Mouse (Mus musculus): ENCODE data around the gene Afdn. TPM values are rescaled to one million over a fixed set of nuclear protein-coding genes. Genes with fewer than 3 reads are reported as not detected.

Afdn gene
- polyA plus RNA-seq, 1 experiment from 2014 or later = 110 TPM

DNA sequence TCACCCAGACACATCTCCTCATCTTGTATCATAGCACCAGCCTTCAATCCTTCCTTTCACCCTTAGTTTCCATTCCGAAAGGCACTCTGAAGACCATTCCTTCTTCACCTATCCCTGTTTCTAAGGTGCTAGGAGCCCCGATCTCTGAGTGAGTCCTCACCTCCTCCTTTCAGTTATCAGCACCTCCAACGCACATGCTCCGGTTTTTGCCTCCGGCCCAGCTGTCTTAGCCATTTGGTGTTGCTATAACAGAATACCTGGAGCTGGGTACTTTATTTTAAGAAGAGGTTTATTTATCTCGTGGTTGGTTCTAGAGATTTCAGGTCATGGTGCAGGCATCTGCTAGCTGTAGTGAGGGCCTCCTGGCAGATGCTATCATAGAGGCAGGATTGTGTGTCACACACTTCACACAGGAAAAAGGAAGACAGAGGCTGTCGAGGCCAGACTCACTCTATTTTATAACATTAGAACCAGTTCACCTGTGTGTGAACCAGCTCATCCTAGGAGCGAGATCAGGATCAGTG lies 33.4 kb upstream of the Afdn start:
- DNase-seq (ENCODE audit: low spot score) = no peak
- no peak overlapping the region for H3K4me3 ChIP-seq
- peaks cover 27% of the 10 kb centered on the region for H3K4me1 ChIP-seq
- no peaks in the 10 kb centered on the region for H3K27me3 ChIP-seq (ENCODE audit: insufficient read depth, poor library complexity, severe bottlenecking)
- 85% methylated on average over 8 of the region's 8 CpGs for WGBS
- no peaks in the 10 kb centered on the region for H3K9me3 ChIP-seq
- H3K36me3 ChIP-seq = no peaks in the 10 kb centered on the region
- H3K27ac ChIP-seq = no peak overlapping the region

DNA sequence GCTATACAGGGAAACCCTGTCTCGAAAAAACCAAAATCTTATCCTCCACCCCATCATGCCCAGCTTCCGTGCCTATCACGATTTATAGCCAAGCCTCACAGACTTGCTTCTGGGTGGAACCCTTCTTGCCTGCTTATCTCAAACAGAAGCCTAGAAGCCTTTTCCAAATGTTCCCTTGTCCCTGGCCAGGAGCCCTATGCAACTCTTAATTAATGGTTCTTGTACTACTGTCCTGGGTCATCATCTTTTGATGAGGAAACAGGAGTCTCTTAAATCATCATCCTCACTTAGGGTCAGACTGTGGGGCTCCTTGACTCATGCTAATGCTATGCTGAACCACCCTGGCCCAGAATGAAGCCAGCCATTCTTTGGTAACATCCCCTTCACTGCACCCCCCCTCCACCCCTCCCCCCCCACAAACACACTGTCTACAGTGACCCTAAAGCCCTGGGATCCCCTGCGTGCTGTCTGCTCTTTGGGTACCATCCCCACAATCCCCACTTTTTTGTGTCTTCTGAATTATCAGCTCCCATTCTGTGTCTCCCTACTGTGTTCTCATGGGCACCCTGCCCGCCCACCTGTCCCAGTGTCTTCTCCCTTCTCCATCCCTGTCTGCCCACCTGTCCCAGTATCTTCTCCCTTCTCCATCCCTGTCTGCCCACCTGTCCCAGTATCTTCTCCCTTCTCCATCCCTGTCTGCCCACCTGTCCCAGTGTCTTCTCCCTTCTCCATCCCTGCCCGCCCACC lies 29.2 kb upstream of the Afdn start:
- H3K36me3 ChIP-seq = no peaks in the 10 kb centered on the region
- H3K27me3 ChIP-seq (ENCODE audit: insufficient read depth, poor library complexity, severe bottlenecking) = no peaks in the 10 kb centered on the region
- no peak for DNase-seq (ENCODE audit: low spot score)
- no peaks in the 10 kb centered on the region for H3K9me3 ChIP-seq
- H3K27ac ChIP-seq = no peak overlapping the region
- no peak overlapping the region for H3K4me3 ChIP-seq
- H3K4me1 ChIP-seq = peaks cover 35% of the 10 kb centered on the region
- WGBS = 89% methylated on average over 6 of the region's 6 CpGs

DNA sequence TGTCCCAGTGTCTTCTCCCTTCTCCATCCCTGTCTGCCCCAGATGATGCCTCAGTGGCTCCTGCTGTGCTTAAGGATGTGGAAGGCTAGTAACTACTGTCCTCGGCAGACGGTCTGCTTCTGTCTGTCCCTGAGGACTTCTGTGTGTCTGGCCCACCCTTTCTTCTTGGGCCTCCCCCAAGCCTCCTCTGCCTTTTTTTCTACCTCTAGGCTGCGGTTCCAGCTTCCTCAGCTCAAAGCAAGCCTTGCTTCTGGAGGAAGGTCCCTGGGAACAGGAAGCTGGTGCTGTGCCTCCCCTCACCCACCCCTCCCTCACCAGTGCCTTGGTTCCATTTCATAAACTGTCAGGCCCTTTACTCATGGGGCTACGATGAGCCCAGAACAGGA lies 28.6 kb upstream of the Afdn start:
- 65% methylated on average over 4 of the region's 4 CpGs for WGBS
- Histone ChIP-seq H3K4me1 (peaks cover 37% of the 10 kb centered on the region), H3K4me3 (no peak overlapping the region), H3K36me3 (no peaks in the 10 kb centered on the region), H3K9me3 (no peaks in the 10 kb centered on the region), H3K27me3 (ENCODE audit: insufficient read depth, poor library complexity, severe bottlenecking) (no peaks in the 10 kb centered on the region), H3K27ac (peak overlapping the region; percentile 72; the same call in 1 of the 2 replicates)
- DNase-seq (ENCODE audit: low spot score) = no peak

DNA sequence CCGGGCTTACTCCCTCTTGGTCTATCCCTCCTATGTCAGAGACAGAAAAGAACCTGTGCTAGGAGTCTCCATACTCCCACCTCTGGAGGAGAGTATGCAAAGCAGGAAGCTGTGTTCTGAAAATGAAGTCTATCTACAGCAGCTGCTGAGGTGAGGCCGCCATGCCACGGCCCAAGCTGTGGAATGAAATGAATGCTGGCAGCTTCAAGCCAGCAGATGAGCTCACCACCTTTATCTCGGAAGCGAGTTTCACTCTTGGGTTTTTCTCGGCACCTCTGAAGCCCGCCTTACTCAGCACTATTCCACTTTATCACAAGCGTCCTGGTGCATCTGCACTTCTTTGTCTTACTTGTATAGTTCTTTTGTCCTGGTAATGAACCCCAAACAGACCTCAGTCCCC lies 27.7 kb upstream of the Afdn start:
- Histone ChIP-seq H3K4me1 (peaks cover 44% of the 10 kb centered on the region), H3K4me3 (peak overlapping the region; percentile 9; the same call in 1 of the 2 replicates), H3K36me3 (no peaks in the 10 kb centered on the region), H3K27ac (peak overlapping the region; percentile 72), H3K27me3 (ENCODE audit: insufficient read depth, poor library complexity, severe bottlenecking) (no peaks in the 10 kb centered on the region), H3K9me3 (no peaks in the 10 kb centered on the region)
- no peak for DNase-seq (ENCODE audit: low spot score)
- WGBS = 9% methylated on average over 8 of the region's 8 CpGs

DNA sequence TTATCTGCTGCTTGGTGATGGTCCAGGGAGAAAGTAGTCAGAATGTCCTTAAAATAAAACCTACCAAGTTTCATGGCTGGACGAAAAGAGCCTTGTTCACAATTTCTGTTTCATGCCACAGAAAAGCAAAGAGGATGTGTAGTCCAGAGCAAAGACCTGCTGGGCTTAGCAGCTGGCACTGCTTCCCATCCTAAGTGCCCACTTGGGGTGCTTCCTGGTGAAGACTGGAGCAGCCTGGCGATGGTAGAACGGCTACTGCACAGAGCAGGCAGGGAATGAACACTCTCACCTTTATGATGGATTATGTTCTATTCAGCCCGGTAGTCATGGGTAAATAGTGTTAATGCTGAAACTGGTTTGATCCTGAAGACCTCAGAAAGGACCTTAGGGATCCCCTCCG lies 26.4 kb upstream of the Afdn start:
- 88% methylated on average over 5 of the region's 5 CpGs for WGBS
- H3K9me3 ChIP-seq = no peaks in the 10 kb centered on the region
- no peak overlapping the region for H3K27ac ChIP-seq
- no peaks in the 10 kb centered on the region for H3K36me3 ChIP-seq
- no peaks in the 10 kb centered on the region for H3K27me3 ChIP-seq (ENCODE audit: insufficient read depth, poor library complexity, severe bottlenecking)
- peaks cover 56% of the 10 kb centered on the region for H3K4me1 ChIP-seq
- no peak overlapping the region for H3K4me3 ChIP-seq
- no peak for DNase-seq (ENCODE audit: low spot score)

DNA sequence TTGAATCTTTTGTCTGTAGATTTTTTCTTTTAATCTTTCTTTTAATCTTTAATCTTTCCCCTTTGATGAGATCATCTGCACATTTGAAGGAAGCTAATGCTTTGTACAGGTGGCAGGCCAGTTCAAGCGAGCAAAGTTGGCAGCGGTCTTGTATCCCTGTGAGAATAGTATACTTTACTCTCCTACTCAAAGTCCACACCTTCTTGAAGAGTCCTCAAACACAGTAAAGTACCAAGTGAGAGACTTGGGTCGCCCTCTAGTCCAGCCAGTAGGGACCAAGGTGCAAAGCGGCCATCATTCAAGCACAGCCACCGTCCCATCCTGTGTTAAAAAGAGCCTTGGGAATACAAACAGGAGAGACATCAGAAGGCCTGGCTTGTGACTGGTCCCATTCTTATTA lies 25.3 kb upstream of the Afdn start:
- Histone ChIP-seq H3K27me3 (ENCODE audit: insufficient read depth, poor library complexity, severe bottlenecking) (no peaks in the 10 kb centered on the region), H3K36me3 (no peaks in the 10 kb centered on the region), H3K27ac (peak overlapping the region; percentile 75), H3K9me3 (no peaks in the 10 kb centered on the region), H3K4me3 (no peak overlapping the region), H3K4me1 (peaks cover 60% of the 10 kb centered on the region)
- 83% methylated on average over 5 of the region's 5 CpGs for WGBS
- DNase-seq (ENCODE audit: low spot score) = no peak

DNA sequence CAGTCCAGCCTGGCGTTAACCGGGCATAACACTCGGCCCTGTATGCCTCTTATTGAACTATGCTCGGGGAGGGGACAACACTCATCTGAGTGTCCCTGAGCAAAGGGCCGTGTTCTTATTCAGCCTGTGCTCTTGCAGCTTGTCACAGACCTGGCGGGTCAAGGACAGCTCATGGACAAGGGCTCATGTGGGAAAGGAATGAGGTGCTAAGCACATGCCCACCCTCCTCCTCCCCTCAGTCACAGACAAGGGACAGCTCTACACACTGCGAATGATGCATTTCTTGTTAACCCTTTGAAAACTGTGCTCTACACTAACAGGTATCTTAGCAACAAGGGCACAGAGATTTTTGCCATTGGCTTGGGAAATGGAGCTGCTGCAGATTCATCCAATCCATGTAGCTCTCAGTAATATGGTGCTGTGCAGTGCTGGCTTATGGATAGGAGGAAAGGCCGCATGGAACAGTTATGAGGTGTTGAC lies 24.5 kb upstream of the Afdn start:
- Histone ChIP-seq H3K36me3 (no peaks in the 10 kb centered on the region), H3K27me3 (ENCODE audit: insufficient read depth, poor library complexity, severe bottlenecking) (no peaks in the 10 kb centered on the region), H3K9me3 (no peaks in the 10 kb centered on the region), H3K27ac (peak overlapping the region; percentile 75), H3K4me1 (peaks cover 68% of the 10 kb centered on the region), H3K4me3 (no peak overlapping the region)
- WGBS = 52% methylated on average over 8 of the region's 8 CpGs
- DNase-seq (ENCODE audit: low spot score) = no peak

DNA sequence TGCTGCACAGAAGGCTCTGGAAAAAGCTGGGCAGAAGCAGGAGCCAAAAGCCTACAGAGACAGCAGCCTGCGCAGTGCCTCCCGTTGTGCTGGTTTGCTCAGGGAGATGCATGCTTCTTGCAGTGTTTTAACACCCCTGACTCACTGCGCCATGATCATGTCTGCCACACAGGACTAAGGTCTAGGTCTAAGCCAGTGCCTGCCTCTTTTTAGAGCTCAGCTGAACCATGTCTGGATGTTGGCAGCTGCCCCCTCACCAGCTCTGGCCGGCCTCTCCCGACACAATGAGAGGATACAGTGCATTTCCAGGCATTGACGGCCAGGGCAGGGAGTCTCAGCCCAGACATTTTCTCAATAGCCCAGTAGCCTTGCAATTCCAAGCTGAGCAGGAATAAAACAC lies 23.0 kb upstream of the Afdn start:
- Histone ChIP-seq H3K27ac (peak overlapping the region; percentile 78), H3K9me3 (no peaks in the 10 kb centered on the region), H3K4me1 (peaks cover 68% of the 10 kb centered on the region), H3K36me3 (no peaks in the 10 kb centered on the region), H3K27me3 (ENCODE audit: insufficient read depth, poor library complexity, severe bottlenecking) (no peaks in the 10 kb centered on the region), H3K4me3 (no peak overlapping the region)
- 62% methylated on average over 6 of the region's 6 CpGs for WGBS
- peak; percentile 75 for DNase-seq (ENCODE audit: low spot score)

DNA sequence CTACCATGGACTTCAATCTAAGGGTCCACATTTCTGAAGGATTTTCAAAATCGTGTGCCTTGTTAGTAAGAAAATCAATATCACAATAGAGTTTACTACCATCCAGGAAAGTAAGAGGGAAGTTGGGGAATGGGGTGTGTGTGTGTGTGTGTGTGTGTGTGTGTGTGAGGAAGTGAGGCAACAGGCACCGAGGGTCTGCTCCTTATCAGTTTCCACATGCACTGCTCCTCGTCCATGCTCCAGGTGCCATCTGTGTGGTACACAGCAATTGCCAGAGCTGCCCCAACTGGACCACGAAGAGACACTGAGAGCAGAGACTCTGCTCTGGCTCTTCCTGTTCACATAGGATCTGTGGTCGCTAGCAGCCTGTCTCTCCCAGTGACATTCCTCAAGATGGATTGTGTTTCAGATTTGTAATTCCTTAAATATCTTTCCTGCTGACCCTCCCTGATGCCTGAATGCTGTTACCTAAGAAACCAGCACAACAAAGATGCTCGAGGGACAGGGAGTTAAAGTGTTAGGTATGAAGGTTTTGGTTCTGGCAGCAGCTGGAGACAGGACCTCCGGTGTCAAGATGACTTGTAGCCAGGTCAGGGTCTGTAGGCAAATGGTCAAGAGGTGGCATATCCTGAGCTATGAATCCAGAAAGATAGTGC lies 22.1 kb upstream of the Afdn start:
- Histone ChIP-seq H3K27me3 (ENCODE audit: insufficient read depth, poor library complexity, severe bottlenecking) (no peaks in the 10 kb centered on the region), H3K4me1 (peaks cover 66% of the 10 kb centered on the region), H3K27ac (peak overlapping the region; percentile 78), H3K36me3 (no peaks in the 10 kb centered on the region), H3K4me3 (no peak overlapping the region), H3K9me3 (no peaks in the 10 kb centered on the region)
- WGBS = 29% methylated on average over 7 of the region's 7 CpGs
- DNase-seq (ENCODE audit: low spot score) = peak; percentile 77

DNA sequence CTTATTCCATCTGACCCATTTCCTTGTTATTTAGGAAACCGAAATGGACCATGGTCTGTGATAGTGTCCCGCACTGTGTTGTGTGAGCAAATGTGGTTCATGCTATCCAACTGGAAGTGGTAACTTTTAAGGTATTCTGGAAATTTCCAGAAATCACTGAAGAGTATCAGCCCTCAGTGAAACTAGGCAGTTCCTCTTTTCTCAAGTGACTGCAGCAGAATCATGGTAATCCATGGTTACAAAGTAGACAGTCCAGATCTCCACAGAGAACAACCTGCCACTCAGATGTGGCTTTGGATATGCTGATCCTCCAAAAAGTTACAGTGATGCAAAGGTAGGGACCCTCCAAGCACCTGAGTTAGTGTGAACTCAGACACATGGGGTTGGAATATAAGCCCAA lies 21.4 kb upstream of the Afdn start:
- no peaks in the 10 kb centered on the region for H3K9me3 ChIP-seq
- 85% methylated on average over 2 of the region's 2 CpGs for WGBS
- H3K27me3 ChIP-seq (ENCODE audit: insufficient read depth, poor library complexity, severe bottlenecking) = no peaks in the 10 kb centered on the region
- no peak for DNase-seq (ENCODE audit: low spot score)
- H3K36me3 ChIP-seq = no peaks in the 10 kb centered on the region
- no peak overlapping the region for H3K27ac ChIP-seq
- no peak overlapping the region for H3K4me3 ChIP-seq
- H3K4me1 ChIP-seq = peaks cover 72% of the 10 kb centered on the region

DNA sequence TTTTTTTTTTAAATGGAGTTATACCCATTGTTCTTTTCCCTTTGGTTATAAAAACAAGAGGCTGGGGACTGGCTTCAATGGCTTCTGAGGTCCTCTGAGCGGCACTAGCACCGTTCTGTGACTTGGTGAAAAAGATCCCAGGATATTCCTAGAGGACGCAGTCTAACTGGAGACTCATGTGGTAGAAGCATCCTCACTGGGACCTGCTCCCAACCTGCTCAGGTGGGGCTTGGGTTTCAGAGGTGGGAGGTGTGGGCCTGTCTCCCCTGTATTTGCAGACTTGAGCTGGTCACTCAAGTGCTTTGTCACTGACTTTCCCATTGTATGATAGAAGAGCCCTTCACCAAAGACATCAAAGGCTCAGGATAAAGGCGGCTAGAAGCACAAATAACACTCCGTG lies 20.4 kb upstream of the Afdn start:
- Histone ChIP-seq H3K27ac (peak overlapping the region; percentile 80), H3K27me3 (ENCODE audit: insufficient read depth, poor library complexity, severe bottlenecking) (no peaks in the 10 kb centered on the region), H3K4me3 (no peak overlapping the region), H3K9me3 (no peaks in the 10 kb centered on the region), H3K36me3 (no peaks in the 10 kb centered on the region), H3K4me1 (peaks cover 83% of the 10 kb centered on the region)
- 47% methylated on average over 5 of the region's 5 CpGs for WGBS
- peak; percentile 68 for DNase-seq (ENCODE audit: low spot score)

DNA sequence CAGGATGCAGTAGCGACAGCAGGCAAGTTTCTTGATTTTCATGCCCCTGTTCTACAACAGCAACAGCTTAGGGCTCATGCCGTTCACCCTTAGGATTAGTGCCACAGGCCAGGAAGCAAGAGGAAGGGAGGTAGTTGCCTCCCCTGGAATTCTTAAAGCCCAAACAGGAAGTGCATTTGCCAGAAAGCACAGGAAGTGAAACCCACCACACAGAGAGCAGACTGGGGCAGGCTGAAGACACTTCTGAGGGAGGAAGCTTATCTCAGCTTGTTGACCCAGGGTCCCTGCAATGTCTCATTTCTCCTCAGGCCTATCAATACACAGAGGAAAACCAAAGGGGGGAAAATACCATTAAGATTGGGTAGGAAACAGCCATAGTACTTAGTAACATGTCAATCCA lies 19.5 kb upstream of the Afdn start:
- WGBS = 22% methylated on average over 2 of the region's 2 CpGs
- peak overlapping the region; percentile 80 for H3K27ac ChIP-seq

DNA sequence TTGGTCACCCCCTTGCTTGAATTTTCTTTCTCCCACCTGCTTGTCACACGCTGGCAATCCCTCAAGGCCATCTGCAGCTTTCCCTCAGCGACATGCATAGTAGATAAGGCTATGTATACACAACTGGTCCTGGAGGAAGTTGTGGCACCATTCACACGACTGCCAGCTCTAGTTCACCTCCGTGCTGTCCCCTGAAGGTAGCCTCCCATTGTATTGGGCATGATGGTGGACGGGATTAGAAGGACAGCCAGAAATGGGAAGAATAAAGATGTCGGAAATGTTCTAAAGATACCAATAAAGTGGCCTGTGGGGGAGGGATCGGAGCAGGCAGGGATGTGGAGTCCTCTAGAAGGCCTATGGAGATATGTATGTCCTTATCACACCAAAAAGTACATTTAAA lies 18.7 kb upstream of the Afdn start:
- Histone ChIP-seq H3K9me3 (no peaks in the 10 kb centered on the region), H3K27me3 (ENCODE audit: insufficient read depth, poor library complexity, severe bottlenecking) (no peaks in the 10 kb centered on the region), H3K4me3 (no peak overlapping the region), H3K27ac (peak overlapping the region; percentile 80; the same call in 1 of the 2 replicates), H3K36me3 (no peaks in the 10 kb centered on the region), H3K4me1 (peaks cover 80% of the 10 kb centered on the region)
- peak; percentile 64 for DNase-seq (ENCODE audit: low spot score)
- 46% methylated on average over 7 of the region's 7 CpGs for WGBS

More for the DNA sequence above, 19.5 kb upstream of the Afdn start:
- no peaks in the 10 kb centered on the region for H3K27me3 ChIP-seq (ENCODE audit: insufficient read depth, poor library complexity, severe bottlenecking)
- peaks cover 87% of the 10 kb centered on the region for H3K4me1 ChIP-seq
- DNase-seq (ENCODE audit: low spot score) = peak; percentile 71
- no peaks in the 10 kb centered on the region for H3K9me3 ChIP-seq
- no peak overlapping the region for H3K4me3 ChIP-seq
- H3K36me3 ChIP-seq = no peaks in the 10 kb centered on the region
